Mouse (Mus musculus): Measurements from ENCODE around the gene Tenm3.

Gene Tenm3

DNA sequence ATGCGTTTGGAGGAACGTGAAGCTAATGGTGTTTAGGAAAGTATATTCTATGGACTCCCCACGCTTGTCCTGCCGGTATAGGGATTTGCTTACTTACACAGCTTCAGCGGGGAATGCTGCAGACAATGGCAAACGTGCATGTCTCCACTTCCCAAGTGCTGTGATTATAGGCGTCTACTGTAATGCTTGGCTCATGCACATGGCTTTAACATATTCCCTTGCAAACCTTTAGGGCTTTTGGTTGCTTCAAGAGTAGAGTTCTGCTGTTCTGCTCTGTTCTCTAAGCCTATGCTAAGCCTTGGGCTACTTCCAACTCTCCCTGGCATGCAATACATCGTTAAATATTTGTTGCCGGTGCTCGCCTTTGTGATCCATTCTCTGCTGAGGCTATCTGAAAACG is 102.8 kb downstream of the Tenm3 start:
- DNase-seq (ENCODE audit: low read depth) = no peak

DNA sequence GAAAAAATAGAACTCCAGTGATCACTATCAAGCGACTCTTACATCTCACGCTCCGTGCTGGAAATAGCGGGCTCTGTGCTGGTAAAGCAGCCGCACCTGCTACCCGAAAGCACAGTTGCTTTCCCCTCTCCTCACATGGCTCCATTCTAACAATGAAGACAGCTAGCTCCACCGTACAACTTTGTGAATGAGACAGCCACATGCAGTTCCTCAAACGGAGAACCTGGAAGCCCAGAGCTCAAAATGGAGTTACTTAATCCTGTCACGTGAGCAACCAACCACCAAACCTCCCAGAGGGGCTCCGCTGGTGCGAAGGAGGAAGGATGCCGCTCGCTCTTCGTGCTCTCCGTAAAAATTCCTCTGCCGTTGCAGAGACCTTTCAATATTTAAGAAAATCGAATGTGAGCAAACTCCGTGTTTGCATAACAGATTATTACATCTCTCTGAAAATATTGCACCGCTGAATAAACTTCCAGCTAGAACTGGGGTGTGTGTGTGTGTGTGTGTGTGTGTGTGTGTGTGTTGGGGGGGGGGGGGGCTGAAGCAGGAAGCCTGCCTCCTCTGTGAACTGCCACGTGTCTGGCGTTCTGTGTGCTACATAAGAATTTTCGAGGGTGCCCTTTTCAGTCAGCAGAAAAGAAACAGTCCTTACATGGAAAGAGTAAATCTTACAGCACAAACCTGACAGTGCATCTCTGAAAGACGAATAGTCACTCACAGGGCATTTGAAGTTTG is 103.4 kb downstream of the Tenm3 start:
- no peak for DNase-seq (ENCODE audit: low read depth)

DNA sequence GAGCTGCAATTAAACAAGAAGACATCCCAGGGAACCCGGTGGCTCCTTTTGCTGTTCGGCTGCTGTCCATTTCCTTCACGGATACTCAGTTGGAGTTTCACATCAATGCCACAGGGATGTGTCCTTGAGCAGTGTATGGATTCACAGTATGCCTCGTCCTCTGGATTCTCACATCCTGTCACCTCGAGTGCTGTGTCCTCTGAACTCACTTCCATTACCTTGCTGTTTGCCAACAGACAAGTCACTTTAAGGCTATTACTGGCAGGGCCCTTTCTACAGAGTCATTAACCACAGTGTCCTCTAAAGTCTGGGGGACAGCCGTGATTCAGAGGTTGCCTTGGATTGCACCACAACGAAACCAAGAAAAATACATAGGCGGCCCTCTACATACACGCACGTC is 110.0 kb downstream of the Tenm3 start:
- DNase-seq (ENCODE audit: low read depth) = no peak

DNA sequence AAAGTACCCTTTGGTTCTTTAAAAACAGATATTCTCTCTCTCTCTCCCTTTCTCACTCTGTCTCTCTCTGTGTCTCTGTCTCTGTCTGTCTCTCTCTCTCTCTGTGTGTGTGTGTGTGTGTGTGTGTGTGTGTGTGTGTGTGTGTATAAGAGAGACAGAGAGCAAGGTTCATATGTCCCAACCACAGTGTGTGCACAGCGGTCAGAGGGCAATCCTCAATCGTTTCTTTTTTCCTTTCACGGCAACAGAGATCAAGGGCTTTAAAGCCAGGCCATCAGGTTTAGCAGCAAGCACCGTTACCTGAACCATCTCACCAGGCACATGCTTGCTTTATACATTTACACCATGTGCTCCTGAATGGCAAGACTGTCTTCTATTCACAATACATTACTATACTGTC is 110.7 kb downstream of the Tenm3 start:
- DNase-seq (ENCODE audit: low read depth) = no peak

DNA sequence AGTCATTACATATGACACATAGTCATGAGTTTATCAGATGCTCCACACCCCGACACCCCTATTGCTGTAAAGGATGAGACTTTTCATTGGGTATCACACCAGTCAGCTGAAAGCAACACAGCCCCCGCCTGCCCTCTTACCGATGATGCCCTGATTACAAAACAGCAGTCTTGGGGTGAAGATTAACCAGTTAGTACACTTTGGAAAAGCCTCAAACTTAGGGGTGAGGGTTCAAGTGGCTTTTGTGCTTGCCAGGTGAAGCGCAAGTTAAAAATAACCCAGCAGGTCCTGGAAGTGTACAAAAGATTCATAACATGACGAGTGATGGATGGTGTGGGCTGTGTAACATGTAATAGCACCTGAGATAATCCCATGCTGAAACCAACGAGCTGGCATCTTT is 113.0 kb downstream of the Tenm3 start:
- no peak for DNase-seq (ENCODE audit: low read depth)

DNA sequence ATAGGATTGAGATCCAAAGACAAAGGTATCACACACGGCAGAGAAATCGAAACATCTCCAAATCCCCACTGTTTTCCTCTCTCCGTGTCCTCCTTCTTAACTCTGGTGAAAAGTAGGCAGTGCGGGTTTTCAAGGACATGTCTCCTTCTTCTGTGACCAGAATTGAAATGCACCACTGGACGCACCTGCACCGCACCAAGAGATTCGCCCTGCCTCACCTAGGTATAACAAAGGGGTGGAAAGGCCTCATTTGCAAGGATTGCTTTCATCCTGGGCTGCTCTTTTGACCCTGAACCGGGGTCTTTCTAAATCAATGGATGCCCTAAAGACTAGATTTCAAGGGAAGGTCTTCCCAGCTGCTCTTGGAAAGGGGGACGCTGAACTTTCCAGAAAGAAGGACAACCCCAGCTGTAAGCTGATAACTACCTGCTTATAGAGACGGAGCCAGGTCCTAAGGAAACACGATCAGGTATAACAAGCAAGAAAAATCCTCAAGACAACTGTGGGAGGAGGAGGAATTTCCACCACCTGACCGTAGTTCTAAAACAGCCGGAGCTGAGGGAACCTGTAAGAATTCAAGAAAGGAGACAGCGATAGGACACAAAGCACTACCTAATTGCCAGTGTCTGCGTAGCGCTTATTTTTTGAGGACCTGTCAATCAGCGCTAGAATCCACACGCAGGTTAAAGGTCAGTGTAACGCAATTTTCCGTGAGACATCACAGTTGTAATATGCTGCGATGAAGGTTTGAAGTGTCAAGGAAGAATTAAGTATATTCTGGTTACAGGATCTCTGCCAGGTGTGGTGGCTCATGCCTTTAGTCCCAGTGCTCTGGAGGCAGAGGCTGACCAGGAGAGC is 114.7 kb downstream of the Tenm3 start:
- no peak for DNase-seq (ENCODE audit: low read depth)

DNA sequence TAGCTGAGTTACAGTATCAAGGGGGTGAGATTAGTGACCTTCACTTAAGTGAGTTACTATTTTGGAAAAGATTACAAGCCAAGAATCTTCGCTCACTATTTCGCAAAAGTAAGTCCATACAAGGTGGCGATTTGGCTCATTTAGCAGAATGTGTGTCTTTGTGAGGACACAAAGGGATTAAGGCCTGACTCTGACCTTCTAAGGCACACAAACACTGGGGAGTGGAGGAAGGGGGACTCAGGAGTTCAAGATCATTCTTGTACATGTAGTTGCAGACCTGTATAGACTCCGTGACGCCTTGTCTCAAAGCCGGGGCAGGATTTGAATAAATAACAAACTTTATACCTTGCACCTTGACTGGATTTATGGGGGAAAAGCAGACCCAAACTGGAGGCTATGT is 115.7 kb downstream of the Tenm3 start:
- no peak for DNase-seq (ENCODE audit: low read depth)

DNA sequence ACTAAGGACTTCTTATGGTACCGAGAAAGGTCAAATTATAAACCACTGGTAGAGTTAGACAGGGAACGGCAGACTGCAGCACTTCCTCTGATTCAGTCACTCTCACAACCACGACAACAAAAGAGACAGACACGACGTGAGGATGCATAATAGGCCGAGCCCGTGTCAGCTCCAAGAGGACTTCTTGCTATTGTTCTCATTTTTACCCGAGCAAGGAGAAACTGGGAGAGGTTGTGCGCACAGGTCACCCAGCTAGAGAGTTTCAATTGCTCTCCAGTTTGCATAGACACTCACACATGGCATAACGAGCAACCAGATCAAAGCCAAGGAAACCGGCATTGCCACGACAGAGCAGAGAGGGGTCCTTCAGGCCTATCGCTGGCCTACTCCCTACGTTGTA is 121.0 kb downstream of the Tenm3 start:
- DNase-seq (ENCODE audit: low read depth) = no peak

DNA sequence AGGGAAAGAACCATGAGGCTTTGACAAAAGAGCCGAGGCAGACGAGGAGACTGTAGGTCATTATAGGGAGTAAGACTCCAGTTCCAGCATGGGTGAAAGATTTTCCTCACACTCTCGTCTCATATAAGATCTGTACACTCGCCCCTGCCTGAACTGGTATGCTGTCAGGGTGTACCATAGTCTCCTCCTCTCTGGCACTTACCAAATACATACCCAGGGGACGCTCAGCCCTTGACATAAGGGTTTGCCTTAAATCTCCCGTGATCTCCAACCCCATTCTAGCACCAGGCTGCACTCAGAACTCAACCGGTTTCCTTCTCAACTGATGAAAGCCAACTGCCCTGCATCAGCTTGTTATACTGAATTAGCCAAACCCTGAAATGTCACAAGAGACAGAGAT is 121.4 kb downstream of the Tenm3 start:
- DNase-seq (ENCODE audit: low read depth) = no peak

DNA sequence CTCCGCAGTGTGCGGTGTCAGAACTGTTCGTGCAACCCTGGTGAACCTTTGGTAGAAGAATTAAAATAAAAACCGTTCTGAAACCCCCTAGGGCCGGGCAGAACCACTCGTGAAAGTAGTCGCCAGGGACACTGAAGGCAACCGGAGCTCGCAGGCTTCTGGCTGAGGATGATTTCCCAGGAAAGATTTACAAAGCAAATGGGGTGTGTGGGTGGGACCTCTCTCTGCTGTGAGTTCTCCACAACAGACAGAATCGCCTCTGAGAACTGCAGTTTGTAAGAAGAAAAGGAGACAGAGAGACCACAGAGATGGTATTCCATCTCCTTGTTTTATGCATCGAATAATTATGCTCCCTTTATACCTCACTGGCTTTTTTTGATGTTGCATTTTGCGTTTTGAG is 122.4 kb downstream of the Tenm3 start:
- no peak for DNase-seq (ENCODE audit: low read depth)

DNA sequence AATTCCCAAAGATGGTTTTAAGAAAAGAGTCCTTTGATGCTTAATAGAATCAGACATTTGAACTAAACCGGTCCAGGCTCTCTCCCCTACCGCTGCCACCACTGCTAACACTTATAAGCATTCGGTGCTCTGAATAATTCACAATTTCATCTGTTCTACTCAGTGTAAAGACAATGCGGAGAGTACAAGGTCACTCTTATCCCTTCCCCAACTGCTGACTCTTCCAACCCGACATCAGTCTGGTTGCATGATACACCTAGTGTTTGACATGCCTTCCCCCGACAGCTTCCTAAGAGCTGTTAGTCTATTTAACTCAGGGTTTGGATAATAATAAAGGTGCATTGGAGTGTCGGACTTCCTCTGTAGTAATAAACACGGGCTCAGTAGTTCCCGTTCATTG is 128.1 kb downstream of the Tenm3 start:
- no peak for DNase-seq (ENCODE audit: low read depth)

DNA sequence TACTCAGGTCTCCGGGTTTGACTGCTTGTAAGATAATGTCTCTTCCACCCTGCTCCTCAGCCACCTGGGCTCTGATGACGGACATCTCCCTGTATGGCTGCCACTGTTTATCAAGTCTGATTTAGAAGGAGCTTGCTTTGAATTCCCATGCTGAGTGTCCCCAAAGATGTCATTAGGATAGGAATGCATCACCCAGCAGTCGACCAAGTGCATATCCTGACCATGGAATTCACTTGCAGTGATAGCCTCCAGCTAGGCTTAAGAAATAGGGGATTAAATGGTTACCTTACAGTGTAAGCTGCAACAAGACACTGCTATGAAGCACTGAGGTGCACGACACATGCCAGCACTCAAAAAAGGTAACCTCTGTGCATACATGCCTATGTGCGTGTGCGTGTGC is 137.1 kb downstream of the Tenm3 start:
- no peak for DNase-seq (ENCODE audit: low read depth)

DNA sequence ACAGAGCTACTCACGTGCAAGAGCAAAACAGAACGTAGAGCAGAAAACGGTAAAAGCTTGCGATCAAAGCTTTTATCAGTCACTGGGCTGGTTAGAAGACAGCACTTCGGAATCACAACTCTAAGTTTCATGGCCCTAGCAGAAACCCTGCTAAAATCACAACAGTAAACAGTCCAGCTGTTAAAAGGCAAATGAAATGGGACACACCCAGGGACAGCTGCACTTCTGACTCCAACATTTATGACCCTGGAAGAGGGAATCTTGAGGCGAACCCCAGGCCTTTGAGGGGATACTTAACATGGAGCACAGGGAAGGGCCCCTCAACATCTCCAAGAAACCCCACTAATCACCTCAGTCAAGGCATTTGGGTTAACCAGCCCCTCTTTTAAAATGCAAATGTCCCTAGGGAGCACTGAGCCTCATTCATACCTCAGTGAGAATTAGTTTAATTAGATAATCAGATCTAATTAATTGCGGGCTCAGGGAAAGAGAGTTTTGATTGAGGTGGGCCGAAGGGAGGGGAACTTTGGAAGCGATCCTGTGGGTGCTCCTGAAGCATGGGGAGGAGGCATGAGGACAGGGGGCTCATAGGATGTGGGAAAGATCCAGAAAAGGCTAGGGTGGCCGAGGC is 138.8 kb downstream of the Tenm3 start:
- no peak for DNase-seq (ENCODE audit: low read depth)

DNA sequence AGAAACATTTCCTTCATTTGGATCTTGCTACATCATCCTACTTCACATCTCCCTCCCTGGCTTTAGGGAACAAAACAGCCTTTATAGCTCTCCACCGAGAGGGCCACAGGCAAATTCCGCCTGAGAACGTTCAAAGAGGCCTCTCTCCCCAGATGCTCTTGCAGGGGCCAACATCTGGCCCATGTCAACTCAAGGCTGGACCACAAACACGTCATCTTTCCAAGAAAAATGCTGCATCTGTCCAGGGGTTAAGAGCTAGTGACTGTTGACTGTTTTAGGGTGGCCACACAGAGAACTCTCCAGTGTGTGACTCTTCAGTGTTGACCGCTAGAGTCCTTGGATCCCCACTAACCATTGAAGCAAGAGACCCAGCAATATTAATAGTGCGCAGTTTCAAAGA is 139.3 kb downstream of the Tenm3 start:
- no peak for DNase-seq (ENCODE audit: low read depth)

DNA sequence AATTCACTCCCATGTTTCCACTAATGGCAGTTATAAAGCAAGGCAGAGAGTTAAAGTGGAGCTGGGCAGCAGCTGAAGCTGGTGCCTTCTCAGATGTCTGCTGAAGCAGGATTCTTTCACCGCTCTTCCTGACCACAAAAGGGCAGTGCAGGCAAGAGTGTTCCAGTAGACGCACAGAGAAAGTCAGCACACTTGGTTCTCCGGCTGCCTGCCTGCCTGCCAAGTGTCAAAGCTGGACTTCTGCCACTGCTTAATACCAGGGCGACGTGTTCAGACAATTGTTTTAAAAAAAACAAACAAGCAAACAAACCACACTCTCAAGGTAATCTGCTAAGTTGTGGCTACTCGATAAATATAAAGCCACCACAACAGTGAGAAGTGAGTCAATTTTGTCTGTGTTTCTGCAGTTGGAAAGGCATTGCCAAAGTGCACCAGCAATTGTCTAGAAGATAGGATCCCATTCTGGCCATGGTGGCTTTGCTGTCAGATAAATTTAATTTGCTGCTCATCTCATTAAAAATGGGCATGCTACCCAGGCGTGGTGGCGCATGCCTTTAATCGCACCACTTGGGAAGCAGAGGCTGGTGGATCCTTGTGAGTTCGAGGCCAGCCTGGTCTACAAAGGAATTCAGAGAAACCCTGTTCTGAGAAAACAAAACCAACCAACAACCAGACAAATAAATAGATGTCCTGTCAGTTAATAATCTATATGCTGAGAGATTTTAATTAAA is 152.9 kb downstream of the Tenm3 start:
- no peak for DNase-seq (ENCODE audit: low read depth)

DNA sequence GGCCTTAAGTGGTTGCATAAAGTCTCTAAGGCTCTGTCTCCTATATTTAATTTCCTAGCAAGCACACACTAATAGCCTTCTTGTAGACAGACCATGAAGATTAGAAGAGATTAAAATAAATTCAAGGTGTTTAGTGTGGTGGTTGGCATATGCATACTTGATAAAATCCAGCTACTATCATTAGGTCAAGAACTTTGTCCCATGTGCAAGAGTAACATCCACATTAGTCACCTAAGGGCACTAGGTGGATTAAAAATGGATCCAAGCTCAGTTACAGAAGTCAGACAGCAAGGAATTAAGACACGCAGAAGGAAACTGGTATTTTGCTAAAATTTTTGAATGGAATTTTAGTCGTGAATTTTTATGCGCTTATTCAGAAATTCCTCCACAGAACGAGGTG is 155.0 kb downstream of the Tenm3 start:
- no peak for DNase-seq (ENCODE audit: low read depth)

DNA sequence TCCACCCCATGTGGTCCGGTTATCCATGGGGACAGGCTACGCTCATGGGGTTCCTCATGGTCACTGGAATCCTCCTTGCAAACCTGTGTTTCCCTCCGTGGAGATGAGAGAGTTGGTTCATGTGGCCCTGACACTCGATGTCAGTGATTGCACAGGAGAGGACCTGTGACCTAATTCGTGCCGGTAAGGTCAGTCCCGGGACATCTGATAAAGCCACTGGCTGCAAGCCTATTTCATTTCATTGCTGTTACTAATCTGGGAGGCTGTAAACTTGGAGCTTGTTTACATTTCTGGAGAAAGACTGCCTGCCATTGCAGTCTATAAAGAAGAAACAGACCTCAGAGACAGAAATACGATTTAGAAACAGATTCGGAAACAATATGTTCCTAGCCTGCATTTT is 155.6 kb downstream of the Tenm3 start:
- DNase-seq (ENCODE audit: low read depth) = no peak

DNA sequence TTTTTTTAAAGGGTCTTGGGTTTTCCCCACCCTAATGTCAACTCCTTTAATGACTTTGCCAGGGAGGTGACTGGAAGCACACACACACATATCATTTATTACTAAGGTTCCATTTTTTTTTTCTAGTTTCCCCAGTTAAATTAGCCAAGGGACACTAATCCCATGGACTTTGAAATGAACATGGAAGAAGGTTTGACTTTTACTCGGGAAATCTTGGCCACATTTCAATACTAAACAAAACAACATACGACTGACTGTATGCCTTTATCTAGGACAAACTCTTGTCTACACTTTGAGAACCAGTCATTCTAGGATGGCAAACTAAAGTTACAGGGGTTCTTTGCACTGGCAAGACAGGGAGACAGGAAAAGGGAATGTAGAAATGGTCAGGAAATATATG is 170.3 kb downstream of the Tenm3 start:
- DNase-seq (ENCODE audit: low read depth) = no peak

DNA sequence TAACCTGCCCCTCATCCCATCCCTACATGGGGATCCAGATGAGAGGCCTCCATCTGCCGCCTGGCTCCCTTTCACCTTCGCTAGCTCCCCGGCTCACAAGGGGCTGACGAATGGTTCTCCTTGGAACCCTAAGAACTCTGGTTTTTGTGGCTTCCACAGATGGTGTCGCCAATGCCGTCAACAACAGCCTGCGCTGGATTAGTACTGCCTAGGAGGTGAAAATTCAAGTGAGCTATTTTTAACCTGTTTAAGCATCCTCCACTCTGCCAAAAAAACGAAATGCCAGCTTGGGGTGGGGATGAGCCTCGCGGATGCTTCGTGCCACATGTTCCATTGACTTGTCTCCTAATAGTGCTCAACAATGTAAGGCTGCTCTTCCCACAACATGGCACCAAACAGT is 171.3 kb downstream of the Tenm3 start:
- DNase-seq (ENCODE audit: low read depth) = no peak

DNA sequence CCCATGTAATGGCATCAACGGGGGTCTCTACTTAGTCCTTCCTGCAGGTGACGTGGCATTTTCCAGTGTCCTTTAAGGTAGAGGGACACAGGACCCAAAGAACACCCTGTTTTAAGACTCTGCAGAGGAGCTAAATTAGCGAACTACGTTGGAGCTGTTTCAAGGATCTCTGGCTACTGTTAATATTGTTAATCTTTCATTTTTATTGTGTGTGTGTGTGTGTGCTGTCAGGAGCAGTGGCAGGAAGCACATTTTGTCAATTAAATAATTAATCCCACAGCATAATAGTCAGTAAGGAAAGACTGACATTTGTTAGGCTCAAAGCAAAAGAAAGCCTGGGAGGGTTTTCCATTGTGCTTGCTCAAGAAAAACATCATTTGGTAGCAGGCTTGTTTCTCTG is 172.4 kb downstream of the Tenm3 start:
- no peak for DNase-seq (ENCODE audit: low read depth)

DNA sequence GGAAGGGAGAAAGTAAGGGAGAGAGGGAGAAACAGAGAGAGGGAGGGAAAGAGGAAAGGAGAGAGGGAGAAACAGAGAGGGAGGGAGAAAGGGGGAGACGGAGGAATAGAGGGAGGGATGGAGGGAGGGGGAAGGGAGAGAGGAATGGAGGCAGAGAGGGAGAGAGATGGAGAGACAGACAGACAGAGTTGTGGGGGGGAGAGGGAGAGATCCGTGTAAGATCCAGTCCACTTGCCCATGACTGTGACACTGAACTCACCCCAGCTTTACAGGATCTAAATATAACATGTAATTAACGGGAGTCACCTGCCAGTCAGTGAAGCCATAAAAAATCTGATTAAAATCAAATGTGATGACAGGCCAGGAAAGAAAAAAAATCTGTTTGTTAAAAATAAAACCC is 172.9 kb downstream of the Tenm3 start:
- DNase-seq (ENCODE audit: low read depth) = no peak

DNA sequence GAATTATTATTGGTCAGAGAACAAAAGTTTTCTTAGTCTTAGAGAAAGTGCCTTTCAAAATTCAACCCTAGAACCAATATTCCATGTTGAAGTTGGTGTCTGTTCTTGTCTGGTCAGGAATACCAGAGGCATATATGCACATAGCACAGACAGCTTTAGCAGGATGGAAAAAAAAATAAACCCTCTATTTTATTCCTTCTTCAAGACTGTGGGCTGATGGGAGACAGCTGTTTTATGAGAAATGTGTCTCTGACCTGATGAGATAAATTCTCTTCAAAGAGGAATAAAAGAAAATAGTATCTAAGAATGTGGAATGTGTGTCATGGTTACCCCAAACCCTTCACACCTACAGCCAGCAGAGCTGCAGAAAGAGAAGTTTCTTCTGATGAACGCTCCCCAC is 173.4 kb downstream of the Tenm3 start:
- no peak for DNase-seq (ENCODE audit: low read depth)

DNA sequence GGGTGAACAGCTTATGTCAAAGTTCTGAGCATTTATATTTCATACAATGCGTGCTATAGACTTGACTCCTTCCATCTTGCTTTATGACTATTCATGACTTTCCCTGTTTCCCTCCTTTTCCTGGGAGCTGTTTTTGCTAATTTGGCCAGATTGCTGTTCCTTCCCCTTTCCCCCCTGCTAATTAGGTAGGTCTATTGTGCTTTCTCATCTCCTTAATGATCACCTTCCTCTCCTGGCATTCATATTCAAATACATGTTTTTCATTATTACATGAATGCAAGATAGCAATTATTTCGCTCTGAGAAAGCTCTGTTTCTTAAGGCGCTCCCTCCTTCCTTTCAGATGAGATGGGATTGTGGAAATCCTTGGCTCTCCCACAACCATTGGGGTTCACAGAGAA is 178.6 kb downstream of the Tenm3 start:
- no peak for DNase-seq (ENCODE audit: low read depth)

All from c-Kit-positive CD71-positive TER-119-negative erythroid progenitor cells, embryonic 14.5 days (primary cell).